Mouse (Mus musculus) G1E (cell line): ENCODE results near the gene Tiparp. TPM values are rescaled to one million over a fixed set of nuclear protein-coding genes. Genes with fewer than 3 reads are reported as not detected.

Experiments used
- ATAC-seq: 2 replicates; pipeline ENCODE4 v1.8.0; 2016; ENCODE audit warnings: mild to moderate bottlenecking; ENCODE audit not compliant: insufficient number of reproducible peaks, poor library complexity, low FRiP score, severe bottlenecking; ENCODE audit errors: extremely low read depth
- DNase-seq: peaks from one replicate; pipeline ENCODE4 v3.0.0; 2012; ENCODE audit warnings: low spot score
- H3K27me3 ChIP-seq: 2 replicates; pipeline ENCODE4 v1.6.1; 2012; ENCODE audit warnings: mild to moderate bottlenecking, low read length, inconsistent platforms; ENCODE audit not compliant: insufficient read depth
- H3K36me3 ChIP-seq: replicated peaks from 2 replicates; pipeline ENCODE3; 2012; ENCODE audit warnings: mild to moderate bottlenecking, inconsistent platforms
- H3K4me1 ChIP-seq: 2 replicates; pipeline ENCODE4 v1.6.1; 2012; ENCODE audit warnings: low read depth, low read length, inconsistent platforms, mixed read lengths; ENCODE audit not compliant: insufficient read depth
- H3K4me3 ChIP-seq: 2 replicates; pipeline ENCODE4 v1.5.1; 2012; ENCODE audit warnings: low read depth, mild to moderate bottlenecking, inconsistent platforms, low read length, moderate library complexity, mixed read lengths
- H3K9me3 ChIP-seq: replicated peaks from 2 replicates; pipeline ENCODE4 v1.6.1; 2012; ENCODE audit warnings: inconsistent platforms
- CTCF ChIP-seq: IDR thresholded peaks from 2 replicates; pipeline ENCODE4 v1.5.1; 2012; ENCODE audit warnings: low read depth, low read length, inconsistent platforms, mixed read lengths
- GATA1 ChIP-seq: IDR thresholded peaks from 2 replicates; pipeline ENCODE4 v1.6.1; 2012; ENCODE audit warnings: borderline replicate concordance, low read length, inconsistent platforms, mixed read lengths
- GATA2 ChIP-seq: IDR thresholded peaks from 2 replicates; pipeline ENCODE4 v1.6.1; 2012; ENCODE audit warnings: low read depth, low read length, inconsistent platforms, borderline replicate concordance
- POLR2AphosphoS5 ChIP-seq: IDR thresholded peaks from 2 replicates; pipeline ENCODE4 v1.6.1; 2012; ENCODE audit warnings: low read depth, low read length, inconsistent platforms; ENCODE audit not compliant: insufficient replicate concordance
- TAL1 ChIP-seq: conservative IDR thresholded peaks from 2 replicates; pipeline ENCODE4 v1.6.1; 2012; ENCODE audit warnings: low read depth, low read length, inconsistent platforms, mixed read lengths
- polyA plus RNA-seq: library from polyadenylated mRNA; stranded (reverse); fragments of >175 nt; gene quantifications from 2 replicates; pipeline ENCODE4 v1.2.3, GENCODE M21; 2012
- total RNA-seq, 2 experiments: library from RNA; stranded (forward) in 1 of 2; stranded (reverse) in 1 of 2; fragments of 200-1000 nt in 1 of 2; fragments of >200 nt in 1 of 2; fragmentation: Nextera tagmentation in 1 of 2; gene quantifications; 2 replicates each; pipeline ENCODE4 v1.2.3; 2014 to 2017

Tiparp gene
- total and polyA plus RNA-seq, 3 experiments = 0.98 to 22.6 (median 19.3) TPM

- Histone ChIP-seq H3K9me3 (no peaks in the 10 kb centered on the region), H3K27me3 (no peaks in the 10 kb centered on the region), H3K4me3 (no peak overlapping the region), H3K4me1 (no peaks in the 10 kb centered on the region), H3K36me3 (no peaks in the 10 kb centered on the region)
- ATAC-seq (no peak), DNase-seq (no peak)
- TF ChIP-seq POLR2AphosphoS5 = no peak
- TF ChIP-seq TAL1 = no peak
- TF ChIP-seq GATA1 = no peak
- no peak for TF ChIP-seq CTCF
- TF ChIP-seq GATA2 = no peak
Measured at GRCm38 (mm10) chr3:65595196-65595595, 67.0 kb downstream of the Tiparp start.

- TF ChIP-seq TAL1 = no peak
- TF ChIP-seq POLR2AphosphoS5 = no peak
- ATAC-seq (no peak), DNase-seq (no peak)
- Histone ChIP-seq H3K4me3 (no peak overlapping the region), H3K9me3 (no peaks in the 10 kb centered on the region), H3K36me3 (no peaks in the 10 kb centered on the region), H3K27me3 (no peaks in the 10 kb centered on the region), H3K4me1 (no peaks in the 10 kb centered on the region)
Measured at GRCm38 (mm10) chr3:65598071-65598830, 70.0 kb downstream of the Tiparp start.

- no peaks in the 10 kb centered on the region for H3K4me1 ChIP-seq
- H3K36me3 ChIP-seq = no peaks in the 10 kb centered on the region
- H3K4me3 ChIP-seq = no peak overlapping the region
- no peaks in the 10 kb centered on the region for H3K9me3 ChIP-seq
- DNase-seq (no peak), ATAC-seq (no peak)
- TF ChIP-seq TAL1 = no peak
- no peak for TF ChIP-seq GATA1
- no peak for TF ChIP-seq GATA2
- TF ChIP-seq CTCF = no peak
- TF ChIP-seq POLR2AphosphoS5 = no peak
- no peaks in the 10 kb centered on the region for H3K27me3 ChIP-seq
Measured at GRCm38 (mm10) chr3:65599151-65599550, 70.9 kb downstream of the Tiparp start.

GRCm38 (mm10) chr3:65601291-65602050 lies 73.3 kb downstream of the Tiparp start:
- Histone ChIP-seq H3K4me3 (no peak overlapping the region), H3K36me3 (no peaks in the 10 kb centered on the region), H3K4me1 (no peaks in the 10 kb centered on the region), H3K27me3 (no peaks in the 10 kb centered on the region), H3K9me3 (no peaks in the 10 kb centered on the region)
- no peak for ATAC-seq
- DNase-seq = no peak
- TF ChIP-seq POLR2AphosphoS5 = no peak
- TF ChIP-seq CTCF = no peak
- no peak for TF ChIP-seq TAL1
- TF ChIP-seq GATA2 = no peak
- TF ChIP-seq GATA1 = no peak

- Histone ChIP-seq H3K4me1 (no peaks in the 10 kb centered on the region), H3K36me3 (no peaks in the 10 kb centered on the region), H3K4me3 (no peak overlapping the region), H3K9me3 (no peaks in the 10 kb centered on the region), H3K27me3 (no peaks in the 10 kb centered on the region)
- no peak for DNase-seq
- TF ChIP-seq GATA1 (no peak), POLR2AphosphoS5 (no peak), CTCF (no peak), GATA2 (no peak), TAL1 (no peak)
- ATAC-seq = no peak
Measured at GRCm38 (mm10) chr3:65603392-65604055, 75.3 kb downstream of the Tiparp start.

Other genes starting within 250 kb of the Tiparp start
- 345 and 358 TPM in 2 replicates for gene Ssr3, start 135.8 kb upstream of the Tiparp start, total RNA-seq (2014; fragmentation: Nextera tagmentation)
- 196 and 235 TPM in 2 replicates for gene Ssr3, start 135.8 kb upstream of the Tiparp start, total RNA-seq (2017)
- gene Ssr3, start 135.8 kb upstream of the Tiparp start, polyA plus RNA-seq = 10.8 and 18.6 TPM in 2 replicates
- not detected in 2 replicates for gene Lekr1, start 137.8 kb downstream of the Tiparp start, total RNA-seq (2014; fragmentation: Nextera tagmentation)
- gene Lekr1, start 137.8 kb downstream of the Tiparp start, total RNA-seq (2017) = 0.11 and 0.23 TPM in 2 replicates
- gene Lekr1, start 137.8 kb downstream of the Tiparp start, polyA plus RNA-seq = not detected in 2 replicates